Mouse (Mus musculus) urinary bladder, postnatal 10 days (tissue): ENCODE data around the gene Gzma.

Experiments used
- DNase-seq: peaks from one replicate; pipeline ENCODE4 v3.0.0; 2022; ENCODE audit warnings: low spot score

Gzma gene

GRCm38 (mm10) chr13:113100879-113101278 is at the start of gene Gzma:
Gene Gzma (minus strand): TSS chr13:113100981.
- DNase-seq, result no peak

GRCm38 (mm10) chr13:113139597-113139996 is 38.8 kb upstream of the Gzma start:
- DNase-seq, result no peak

GRCm38 (mm10) chr13:113129974-113130373 is 29.2 kb upstream of the Gzma start:
- no peak for DNase-seq

GRCm38 (mm10) chr13:113121326-113121725 is 20.5 kb upstream of the Gzma start:
- no peak for DNase-seq

- DNase-seq, result no peak
Measured at GRCm38 (mm10) chr13:113120324-113121237, 19.8 kb upstream of the Gzma start.

GRCm38 (mm10) chr13:113118977-113119376 is 18.2 kb upstream of the Gzma start:
- no peak for DNase-seq

GRCm38 (mm10) chr13:113104759-113105158 is 4.0 kb upstream of the Gzma start:
- DNase-seq, result no peak

- DNase-seq, result no peak
Measured at GRCm38 (mm10) chr13:113101804-113102203, 1.0 kb upstream of the Gzma start.

GRCm38 (mm10) chr13:113098406-113098805 is 2.4 kb downstream of the Gzma start:
- no peak for DNase-seq

GRCm38 (mm10) chr13:113097011-113097410 is 3.8 kb downstream of the Gzma start:
- no peak for DNase-seq

- no peak for DNase-seq
Measured at GRCm38 (mm10) chr13:113094618-113095017, 6.2 kb downstream of the Gzma start.

GRCm38 (mm10) chr13:113090489-113090888 is 10.3 kb downstream of the Gzma start:
- no peak for DNase-seq

- DNase-seq, result no peak
Measured at GRCm38 (mm10) chr13:113087226-113088017, 13.4 kb downstream of the Gzma start.

- no peak for DNase-seq
Measured at GRCm38 (mm10) chr13:113084732-113085131, 16.0 kb downstream of the Gzma start.

- DNase-seq, result no peak
Measured at GRCm38 (mm10) chr13:113082101-113082500, 18.7 kb downstream of the Gzma start.

- no peak for DNase-seq
Measured at GRCm38 (mm10) chr13:113079021-113079420, 21.8 kb downstream of the Gzma start.

- no peak for DNase-seq
Measured at GRCm38 (mm10) chr13:113064542-113064941, 36.2 kb downstream of the Gzma start.

GRCm38 (mm10) chr13:113061746-113062145 is 39.0 kb downstream of the Gzma start:
- no peak for DNase-seq

GRCm38 (mm10) chr13:113055826-113056225 is 45.0 kb downstream of the Gzma start:
- no peak for DNase-seq

- no peak for DNase-seq
Measured at GRCm38 (mm10) chr13:113054230-113054629, 46.6 kb downstream of the Gzma start.

GRCm38 (mm10) chr13:113047647-113048046 is 53.1 kb downstream of the Gzma start:
- DNase-seq, result no peak

- no peak for DNase-seq
Measured at GRCm38 (mm10) chr13:113047018-113047417, 53.8 kb downstream of the Gzma start.
